Mouse (Mus musculus): Measurements from ENCODE around the gene Cd247.
A peak's percentile ranks its signal among the peaks of the same experiment; 100 is the strongest.

Gene Cd247

DNA sequence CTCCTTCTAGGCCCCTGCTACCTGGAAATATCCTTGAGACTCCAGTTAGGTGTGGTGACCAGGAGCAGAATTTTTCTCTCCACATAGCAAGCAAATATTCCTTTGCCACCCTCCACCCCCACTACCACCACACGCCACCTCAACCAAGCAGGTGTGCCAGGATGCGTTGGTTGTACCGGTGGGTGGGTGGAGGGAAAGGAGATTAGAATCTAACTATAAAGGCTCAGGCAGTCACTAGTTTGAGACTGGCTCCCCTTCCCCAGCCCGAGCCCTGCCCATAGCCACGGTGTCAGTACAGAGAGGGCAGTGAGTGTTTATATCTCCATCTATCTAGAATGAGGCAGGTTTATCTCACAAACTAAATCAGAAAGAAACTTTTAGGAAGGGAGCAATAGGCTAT lies 39.7 kb downstream of the Cd247 start:
- no peak for DNase-seq

DNA sequence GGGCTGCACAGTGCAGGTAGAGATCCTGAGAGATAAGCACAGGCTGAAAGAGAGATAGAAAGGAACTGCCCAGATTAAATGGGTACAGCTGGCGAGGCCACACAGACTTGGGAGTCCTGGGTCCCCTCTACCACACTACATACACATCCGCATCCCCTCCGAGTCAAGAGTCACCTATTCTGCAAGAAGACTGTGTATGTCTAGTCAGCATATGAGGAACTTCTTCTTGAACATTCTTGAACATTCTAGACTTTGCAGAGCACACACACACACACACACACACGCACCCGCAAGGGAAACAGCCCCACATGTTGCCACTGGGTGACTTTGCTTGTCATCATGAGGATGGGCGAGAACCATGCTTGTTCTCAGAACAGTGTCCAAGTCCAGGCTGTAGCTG lies 40.1 kb downstream of the Cd247 start:
- no peak for DNase-seq

GRCm38 (mm10) chr1:165829890-165830289 lies 41.4 kb downstream of the Cd247 start:
- DNase-seq: no peak

- no peak for DNase-seq
Measured at GRCm38 (mm10) chr1:165833244-165833643, 44.8 kb downstream of the Cd247 start.

DNA sequence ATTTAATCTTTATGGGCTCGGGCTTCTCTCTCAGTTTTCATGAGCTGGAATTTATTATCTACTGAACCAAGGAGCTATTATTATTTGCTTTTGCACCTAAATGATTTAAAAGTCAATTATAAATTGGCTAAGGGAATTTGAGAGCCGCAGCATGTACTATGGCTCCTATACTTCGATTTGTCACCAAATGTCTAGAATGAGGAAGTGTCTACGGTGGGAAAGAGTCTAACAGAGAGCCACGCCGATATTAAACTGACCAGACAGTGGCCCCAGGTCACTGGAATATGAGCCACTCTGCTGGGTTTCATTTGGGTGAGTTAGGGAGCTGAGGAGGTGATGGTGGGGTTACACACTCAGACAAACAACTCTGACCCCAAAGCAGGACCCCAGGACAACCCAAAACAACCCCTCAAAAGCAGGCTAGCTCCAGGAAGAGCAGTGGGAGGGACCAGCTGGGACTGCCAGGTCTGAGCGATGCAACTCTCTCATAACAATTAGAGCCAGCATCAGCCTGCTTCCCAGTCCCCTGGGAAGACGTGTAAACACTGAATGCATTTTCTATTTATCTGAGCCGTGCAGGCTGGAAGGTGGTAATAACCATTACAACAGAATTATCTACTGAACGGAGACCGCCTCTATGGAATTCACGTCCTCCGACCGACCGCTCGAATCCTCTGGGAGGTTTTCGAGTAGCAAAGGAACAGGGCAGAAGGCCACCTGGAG lies 45.6 kb downstream of the Cd247 start:
- DNase-seq: no peak

DNA sequence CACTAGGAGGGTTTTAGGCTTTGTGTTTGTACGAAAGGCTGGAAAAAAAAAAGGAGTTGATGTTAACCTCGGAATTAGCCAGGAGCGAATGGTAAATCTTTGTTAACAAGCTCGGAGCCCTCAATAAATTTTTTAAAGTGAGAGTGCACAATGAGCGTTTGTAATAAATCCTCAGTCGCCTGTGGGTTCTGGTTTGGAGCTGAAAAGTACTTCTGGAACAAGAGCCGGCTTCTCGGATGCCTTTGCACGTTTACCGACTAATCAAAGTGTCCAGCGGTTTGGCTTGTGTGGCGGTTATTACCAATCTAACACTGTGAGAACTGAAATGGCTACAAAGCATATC lies 46.1 kb downstream of the Cd247 start:
- DNase-seq: no peak

DNA sequence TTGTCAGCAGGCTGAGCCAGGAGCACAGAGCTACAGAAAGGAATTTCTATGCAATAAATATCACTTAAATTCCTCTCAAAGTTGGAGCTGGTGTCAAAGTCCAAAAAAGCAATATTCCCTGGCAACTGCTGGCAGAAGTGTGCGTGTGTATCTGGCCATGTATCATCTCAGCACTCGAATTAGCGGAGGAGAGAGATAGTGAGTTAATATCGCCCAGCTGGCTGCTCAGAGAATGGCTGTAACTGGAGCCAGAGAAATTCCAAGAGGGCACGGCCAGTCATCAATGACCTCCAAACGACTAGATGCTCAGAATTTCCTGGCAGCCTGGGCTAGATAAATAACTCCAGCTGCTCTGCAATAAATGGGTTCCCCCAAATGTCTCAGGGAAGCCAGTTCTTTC lies 48.0 kb downstream of the Cd247 start:
- no peak for DNase-seq

DNA sequence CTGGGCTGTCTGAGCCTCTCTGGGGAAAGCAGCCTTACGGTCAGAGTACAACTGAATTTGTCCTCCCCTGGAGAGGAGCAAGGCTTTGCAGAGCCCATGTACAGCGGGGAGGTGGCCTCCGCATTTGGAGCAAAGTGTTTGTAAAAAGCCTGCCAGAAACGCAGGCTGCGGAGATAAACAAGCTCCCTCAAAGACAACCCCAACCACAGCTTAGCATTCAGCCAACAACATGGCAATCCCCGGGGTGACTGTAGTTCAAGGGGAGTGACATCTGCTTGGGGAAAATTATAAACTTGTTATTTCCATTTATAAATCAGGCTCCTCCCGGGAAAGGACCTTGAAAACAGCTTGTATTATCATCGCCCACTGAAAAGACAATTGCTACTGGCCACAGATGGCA lies 49.1 kb downstream of the Cd247 start:
- no peak for DNase-seq

DNA sequence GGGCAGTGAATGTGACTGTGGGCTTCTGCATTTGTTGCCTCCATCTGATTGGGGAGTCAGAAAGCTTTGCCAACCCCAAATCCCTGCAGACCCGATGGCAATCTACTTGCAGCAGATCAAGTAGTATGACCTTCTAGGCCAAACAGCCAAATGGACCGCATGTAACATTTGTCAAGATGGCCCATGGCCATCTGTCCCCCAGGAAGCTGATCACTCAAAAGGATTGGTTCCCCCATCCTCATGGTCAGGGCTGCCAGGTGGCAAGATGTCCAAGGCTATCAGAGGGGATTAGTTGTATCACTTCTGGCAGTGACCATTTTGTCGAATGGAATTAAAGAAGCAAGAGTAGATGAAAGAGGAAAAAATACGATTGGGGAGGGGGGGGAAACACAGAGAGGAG lies 50.7 kb downstream of the Cd247 start:
- DNase-seq: no peak

DNA sequence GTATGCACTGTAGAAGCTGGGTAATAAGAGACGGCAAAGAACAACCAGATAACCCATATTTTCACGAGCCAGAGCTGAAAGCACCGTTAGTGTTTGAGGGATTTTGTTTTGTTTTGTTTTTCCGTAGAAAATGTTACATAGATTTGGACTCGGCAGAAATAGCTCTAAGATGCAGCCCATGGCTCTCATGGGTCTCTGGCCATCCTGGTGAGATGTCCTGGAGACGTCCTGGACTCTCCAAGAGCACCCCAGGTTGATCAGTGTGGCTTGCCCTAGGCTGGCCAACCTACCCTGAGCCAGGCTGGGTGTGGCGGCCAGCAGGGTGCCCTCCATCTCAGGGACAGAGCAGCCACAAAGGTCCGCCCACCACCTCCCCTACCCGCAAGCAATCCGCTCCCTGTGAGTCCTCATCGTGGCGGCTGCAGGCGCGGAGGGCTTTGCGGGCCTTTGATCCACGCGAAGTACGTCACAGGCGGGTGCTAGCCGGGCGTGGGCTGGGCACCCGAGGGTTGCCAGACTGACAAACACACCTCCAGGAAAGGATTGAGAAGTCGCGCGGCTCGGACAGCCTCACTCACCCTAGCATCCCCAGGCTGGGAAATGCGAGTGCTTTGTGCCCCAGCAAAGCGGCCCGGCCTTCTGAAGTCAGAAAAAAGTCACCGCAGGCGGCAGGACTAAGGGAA lies 52.2 kb downstream of the Cd247 start:
- DNase-seq: peak; percentile 20 to 29

DNA sequence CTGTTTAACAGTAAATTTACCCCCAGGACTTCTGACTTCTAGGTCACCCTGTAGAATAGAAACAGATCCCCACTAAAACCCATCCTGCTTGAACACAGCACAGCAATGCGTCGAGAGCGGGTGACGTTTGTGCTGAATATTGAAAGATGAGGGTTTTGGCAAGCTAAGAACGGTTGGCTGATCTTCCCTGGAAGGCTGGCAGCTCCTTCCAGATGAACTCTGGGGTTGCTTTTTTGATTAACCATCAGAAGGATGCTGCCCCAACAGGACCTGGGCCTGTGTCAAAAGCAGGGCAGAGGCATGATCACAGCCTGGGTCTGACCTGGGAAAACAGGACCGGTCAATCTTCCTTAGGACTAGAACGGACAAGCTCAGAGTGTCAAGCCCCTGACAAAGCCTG lies 53.7 kb downstream of the Cd247 start:
- DNase-seq: no peak

GRCm38 (mm10) chr1:165843586-165843985 lies 55.1 kb downstream of the Cd247 start:
- DNase-seq: no peak

GRCm38 (mm10) chr1:165844466-165844951 lies 56.0 kb downstream of the Cd247 start:
- peak; percentile 28 to 35 for DNase-seq

GRCm38 (mm10) chr1:165844956-165845355 lies 56.5 kb downstream of the Cd247 start:
- peak; percentile 34 to 41 for DNase-seq

DNA sequence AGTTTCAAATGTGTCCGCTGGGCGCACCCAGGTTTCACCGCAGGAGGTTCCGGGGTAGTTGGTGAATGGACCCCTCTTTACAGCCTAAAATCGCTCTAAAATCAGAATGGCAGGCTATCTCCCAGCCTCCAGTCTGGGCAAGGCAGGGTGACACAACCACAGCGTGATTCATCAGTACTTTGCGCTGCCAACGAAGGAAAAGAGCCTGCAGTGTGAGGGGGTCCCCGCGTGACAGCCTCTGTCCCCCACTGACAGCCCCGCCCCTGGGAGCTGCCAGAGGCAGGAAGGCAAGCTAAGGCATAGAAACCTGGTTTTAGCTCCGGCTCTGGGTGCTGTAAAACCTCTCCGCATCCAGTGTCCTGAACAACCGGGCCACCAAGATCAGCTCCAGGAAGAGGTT lies 56.9 kb downstream of the Cd247 start:
- peak; percentile 26 to 37 for DNase-seq

DNA sequence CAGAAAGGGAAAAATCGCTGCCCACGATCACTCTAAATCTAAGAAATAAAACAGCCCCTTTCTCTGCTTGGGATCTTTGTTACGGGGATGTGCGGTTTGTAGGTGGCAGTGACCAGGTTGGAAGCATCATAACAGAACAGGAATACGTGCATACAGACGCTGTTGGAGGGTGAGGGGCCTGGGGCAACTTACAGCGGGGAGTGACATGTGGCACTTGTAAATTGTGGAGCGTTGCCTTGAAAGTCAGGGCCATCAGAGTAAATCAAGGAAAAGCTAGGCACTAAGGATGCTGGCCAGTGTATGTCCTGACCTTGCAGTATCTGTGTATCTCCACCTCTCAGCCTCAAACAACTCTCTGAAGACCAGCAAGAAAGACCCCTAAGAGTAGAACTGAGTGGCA lies 59.9 kb downstream of the Cd247 start:
- DNase-seq: no peak

DNA sequence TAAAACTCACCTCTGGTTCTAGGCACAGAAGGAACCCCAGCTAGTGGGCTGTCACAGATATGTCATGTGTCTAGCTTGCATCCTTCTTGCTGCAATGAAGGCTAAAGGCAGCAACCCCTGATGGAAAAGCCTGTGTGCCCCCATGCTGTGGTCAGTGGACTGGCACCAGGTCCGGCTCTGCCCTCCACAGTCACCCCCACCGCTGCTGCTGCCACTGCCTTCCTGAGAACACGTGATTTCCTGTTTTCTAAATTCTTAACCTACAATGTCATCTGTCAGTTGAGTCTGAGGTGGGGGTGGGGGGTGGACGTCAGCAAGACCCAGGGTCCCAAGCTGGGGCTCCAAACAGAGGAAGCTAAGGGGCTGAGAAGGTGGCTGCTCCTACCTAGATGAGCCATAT lies 60.4 kb downstream of the Cd247 start:
- peak; percentile 42 to 53 for DNase-seq

DNA sequence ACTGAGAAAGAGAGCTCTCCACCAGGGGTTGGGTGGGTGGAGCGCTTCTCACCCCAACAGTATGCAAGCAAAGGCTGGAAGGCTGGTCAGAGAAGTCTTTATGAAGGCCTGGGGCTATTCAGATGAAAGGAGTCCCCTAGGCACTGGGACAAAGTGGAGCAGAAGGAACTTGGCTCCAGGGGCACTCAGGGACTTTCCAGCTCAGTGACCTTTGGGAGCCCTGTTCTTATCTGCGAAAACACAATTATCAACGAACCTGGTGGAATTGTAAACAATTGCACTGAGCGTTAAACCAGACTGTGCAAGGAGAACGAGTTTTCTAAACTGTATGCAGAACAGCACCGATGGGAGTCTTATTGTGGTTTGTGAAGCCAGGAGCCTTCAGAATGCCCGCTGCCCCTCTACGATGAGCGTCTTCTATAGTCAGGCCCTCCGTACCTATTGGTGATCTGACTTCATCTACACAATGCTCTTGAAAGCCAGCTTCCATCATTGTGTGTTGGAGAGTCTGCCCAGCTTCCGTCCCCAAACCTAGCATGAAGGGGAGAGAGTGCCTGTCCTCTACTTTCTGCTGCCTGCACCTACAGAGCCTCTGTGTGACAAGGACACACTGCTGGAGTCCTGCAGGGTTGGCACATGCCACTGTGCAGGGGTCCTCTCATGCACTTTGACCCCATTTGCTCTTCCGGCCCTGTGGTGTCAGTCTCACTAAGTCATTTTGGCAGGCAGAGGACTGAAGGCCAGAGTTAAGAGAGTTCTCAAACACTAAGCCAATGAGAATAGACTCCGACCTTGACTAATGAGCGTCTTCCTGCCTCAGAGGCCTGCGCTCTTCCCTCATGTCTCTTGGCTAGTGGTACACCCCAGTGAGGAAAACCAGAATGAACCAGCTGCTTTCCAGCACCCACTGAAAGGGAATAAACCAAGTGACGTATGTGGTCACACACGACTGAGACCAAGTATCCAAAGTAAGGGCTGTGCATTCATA lies 61.3 kb downstream of the Cd247 start:
- DNase-seq: peak in 1 of 2 experiments; percentile 25

DNA sequence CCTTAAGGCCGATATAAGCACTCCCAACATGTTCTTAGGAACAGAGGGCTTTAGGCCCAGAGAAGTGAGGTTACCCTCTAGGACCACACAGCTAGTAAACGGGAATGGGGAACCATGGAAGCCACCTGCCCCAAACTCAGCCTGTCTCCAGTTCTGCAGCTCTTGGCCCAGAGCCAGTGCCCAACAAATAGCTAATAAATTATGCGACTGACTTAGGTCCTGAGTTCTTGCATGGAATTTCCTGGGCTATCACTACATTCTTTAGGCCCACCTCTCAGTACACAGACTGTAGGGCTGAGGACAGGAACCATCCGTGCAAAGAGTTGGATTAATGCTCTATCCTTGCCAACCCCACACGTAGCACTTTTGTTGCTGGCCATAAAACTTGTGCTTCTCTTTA lies 63.6 kb downstream of the Cd247 start:
- no peak for DNase-seq

DNA sequence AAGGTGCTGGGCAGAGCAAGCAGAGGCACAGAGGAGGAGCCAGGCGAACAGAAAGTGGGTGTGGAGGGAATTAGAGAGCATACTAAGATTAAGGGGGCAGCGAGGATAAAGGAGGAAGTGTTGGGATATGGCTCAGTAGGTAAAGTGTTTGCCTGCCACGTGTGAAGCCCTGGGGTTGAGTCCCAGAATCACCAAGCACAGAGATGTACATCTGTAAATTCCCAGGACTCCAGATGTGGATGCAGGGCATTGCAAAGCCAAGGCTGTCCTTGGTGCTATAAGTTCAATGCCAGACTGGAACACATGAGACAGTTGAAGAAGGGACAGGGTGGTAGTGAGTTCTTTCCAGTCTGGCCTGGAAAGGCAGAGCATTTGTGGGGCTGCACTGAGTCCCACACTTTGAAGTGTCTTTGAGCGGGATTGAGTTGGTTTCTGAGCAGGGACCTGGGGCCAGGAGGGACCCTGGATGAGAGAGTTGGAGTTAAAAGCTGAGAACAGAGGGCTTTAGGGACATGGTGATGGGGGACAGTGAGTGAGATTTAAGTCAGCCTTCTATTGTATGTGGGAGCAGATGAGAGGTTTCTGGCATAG lies 64.7 kb downstream of the Cd247 start:
- no peak for DNase-seq

DNA sequence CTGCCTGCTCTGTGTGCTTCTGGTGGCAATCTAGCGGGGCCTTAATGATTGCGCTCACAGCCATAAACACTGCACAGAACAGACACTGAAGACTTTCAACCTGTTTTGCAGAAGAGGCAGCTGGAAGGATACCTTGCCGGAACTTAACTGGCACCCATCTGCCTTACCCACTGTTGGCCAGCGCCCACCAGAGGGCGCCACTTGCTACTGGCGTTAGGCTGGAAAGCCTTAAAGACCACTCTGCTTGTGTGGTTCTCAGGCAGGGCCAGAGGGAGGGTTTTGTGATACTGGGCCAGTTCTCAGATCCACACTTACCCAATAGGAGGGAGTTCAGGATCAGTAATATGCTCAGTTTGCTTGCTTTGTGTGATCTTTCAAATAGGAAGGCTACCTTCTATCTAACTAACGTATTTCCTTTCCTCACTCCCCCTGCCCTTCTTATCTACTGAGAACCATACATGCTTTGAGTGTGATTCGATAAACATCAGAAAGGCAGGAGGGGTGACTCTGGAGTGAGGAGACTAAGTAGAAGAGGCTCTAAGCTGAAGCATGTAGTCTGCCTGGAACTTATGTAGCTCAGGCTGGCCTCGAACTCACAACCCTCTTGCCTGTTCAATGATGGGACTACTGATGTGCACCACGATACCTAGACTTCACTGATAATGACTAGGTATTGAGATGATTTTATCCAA lies 65.4 kb downstream of the Cd247 start:
- DNase-seq: peak; percentile 53 to 56

Data from lung, adult 18-20 months (tissue).